Mouse (Mus musculus): Measurements from ENCODE around the gene Rbbp8nl.
"Not testable (repeated sequence)": the region's sequence is repeated elsewhere in the genome, so short reads cannot be mapped to it uniquely, and the experiment has no call there.

- TF ChIP-seq POLR2A, CTCF (IDR thresholded peaks at IDR 0.05; ENCODE audit: extremely low read depth, insufficient read depth, low read length): not testable (repeated sequence)
These were observed 30.7 kb downstream of the Rbbp8nl start for GRCm38 (mm10) chr2:180258951-180259484.

All from cortical plate, adult 2 months (tissue).